Mouse (Mus musculus) fibroblast of lung, adult 2 months (primary cell): ENCODE data around the gene Als2.

Experiments
- DNase-seq: peaks from one replicate; pipeline ENCODE4 v3.0.0-alpha.2; 2011; ENCODE audit warnings: low read depth

Gene Als2

DNA sequence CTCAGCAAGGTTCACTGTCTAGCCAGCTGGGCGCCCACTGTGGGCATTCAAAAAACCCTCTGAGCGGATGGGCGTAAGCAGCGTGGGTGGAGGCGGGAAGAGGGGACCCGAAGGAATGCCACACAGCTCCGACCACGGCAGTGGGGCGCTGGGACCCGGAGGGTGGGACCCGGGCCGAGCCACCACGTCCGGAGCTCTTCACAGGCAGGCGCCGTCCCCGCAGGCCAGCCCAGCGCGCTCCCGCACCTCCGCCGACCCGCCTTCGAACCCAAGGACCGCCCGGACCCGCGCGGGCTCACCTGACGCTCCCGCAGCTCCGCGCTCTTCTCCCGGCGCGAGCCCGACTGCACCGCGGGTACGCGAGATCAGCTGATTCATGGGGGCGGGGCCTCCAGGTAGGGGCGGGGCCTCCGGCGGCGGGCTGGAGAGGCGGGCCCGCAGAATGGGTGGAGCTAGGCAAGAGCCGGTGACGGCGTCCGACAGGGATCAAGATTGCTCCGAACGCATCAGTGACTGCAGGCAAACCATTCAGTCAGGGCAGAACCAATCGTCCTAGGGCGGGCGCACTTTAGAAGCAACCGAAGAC, at the start of gene Als2:
Gene Als2, minus strand, starts transcription at position 376 of the 586 bp plus-strand sequence.
- DNase-seq, result peak; percentile 90

GRCm38 (mm10) chr1:59286316-59286850, 49.4 kb upstream of the Als2 start:
- DNase-seq, result no peak

- no peak for DNase-seq
Observed at GRCm38 (mm10) chr1:59285880-59286279, 48.8 kb upstream of the Als2 start.

DNA sequence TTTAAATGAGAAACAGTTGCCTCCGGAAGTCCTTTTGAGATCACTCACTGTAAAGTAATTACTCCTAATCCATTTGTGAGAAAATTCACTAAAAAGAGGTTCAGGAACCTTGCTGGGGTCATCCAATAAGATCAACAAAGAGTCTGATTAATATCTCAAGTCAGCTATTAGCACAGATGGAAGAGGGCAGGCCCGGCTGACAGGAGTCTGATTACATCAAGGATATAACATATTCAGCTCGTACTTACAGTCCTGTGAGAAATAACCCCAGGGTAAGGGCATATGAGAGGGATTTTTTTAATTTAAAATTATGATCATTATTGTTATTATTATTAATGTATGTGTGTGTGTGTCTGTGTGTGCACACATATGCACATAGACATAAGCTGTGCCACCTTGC, 35.2 kb upstream of the Als2 start:
- no peak for DNase-seq

DNA sequence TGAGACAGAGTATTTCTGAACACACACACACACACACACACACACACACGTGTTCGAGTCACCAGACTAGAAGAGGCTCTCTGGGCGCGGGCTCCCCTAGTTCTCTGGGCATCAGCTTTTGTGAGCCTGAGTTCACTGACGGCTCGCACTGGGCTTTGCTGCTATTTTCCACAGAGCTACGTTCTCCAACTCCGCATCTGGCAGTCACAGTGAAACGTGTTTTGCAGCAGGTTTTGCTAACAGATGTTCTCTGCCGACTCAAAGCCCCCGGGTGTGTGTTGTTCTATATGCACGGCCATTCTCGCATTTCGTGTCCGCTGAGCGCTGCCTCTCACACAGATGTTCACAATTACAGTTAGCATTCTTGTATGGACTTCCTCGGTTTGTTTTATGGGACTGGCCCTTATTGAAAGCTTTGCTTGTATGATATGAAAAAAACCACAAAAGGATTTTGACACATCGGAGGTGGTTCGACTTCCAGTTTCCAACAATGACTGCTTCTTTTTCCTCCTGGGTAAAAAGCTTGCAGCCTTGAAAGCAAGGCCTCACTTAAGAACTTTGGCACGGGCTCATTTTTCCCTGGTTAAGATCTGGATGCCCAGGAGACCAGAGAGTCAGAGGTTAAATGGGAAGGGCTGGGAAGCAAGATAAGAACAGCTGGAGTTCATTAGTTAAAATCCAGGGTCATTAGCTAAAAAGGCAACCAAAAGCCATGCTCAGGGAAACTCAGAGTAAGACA, 33.1 kb upstream of the Als2 start:
- peak; percentile 73 for DNase-seq

DNA sequence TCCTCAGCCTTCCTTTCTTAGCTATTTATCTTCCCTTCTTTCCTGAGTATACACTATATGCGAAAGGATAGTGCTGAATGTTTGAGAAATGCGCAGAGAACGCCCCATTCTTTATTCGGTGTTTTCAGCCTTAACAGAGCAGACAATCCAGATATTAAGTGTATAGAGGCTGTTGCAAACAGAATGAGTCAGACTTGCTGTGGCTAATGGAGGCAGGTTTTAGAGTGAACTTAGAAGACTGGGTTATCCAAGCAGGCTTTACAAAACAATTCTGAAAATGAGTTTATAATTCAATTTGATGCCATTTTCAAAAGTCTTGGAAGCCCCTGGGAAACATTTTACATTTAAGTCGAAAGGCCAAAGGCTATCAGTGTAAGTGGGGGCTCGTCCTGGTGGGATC, 32.4 kb upstream of the Als2 start:
- no peak for DNase-seq

DNA sequence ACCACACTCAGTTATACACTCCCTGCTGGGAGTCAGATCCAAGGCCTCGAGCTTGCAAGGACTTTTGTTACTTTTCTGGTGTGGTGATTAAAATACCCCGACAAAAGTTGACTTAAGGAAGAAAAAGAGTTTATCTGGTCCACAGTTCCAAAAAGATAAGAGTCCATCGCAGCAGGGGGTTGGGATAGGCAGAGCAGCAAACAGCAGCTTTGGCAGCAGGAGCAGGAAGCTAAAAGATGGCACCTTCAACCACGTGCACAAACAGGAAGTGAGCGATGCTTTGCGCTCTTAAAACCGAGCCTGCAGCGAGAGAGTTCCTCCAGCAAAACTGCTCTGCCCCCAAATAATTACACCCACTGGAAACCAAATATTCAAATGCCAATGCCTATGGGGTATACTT, 31.9 kb upstream of the Als2 start:
- DNase-seq, result no peak

DNA sequence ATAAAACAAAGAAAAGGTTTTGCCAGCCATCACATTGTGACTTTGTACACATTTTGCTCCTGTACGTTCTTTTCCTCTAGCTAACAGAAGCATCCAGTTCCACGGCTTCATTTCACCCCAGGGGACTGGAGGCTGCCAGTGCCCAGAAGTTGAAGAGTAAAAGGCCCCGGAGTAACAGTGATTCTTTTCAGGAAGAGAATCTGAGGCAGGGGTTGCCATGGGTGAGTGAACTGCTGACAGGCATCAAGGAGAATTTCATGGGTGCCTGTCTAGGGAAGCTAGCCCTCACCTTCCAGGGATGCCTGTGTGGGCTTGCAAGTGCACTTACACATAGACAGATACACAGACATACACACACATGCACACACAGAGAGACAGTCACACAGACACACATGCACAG, 20.7 kb upstream of the Als2 start:
- DNase-seq, result no peak

GRCm38 (mm10) chr1:59256751-59257231, 19.8 kb upstream of the Als2 start, which contains the start of gene Cdk15:
Cdk15 (plus strand) TSS chr1:59256906.
- peak; percentile 70 for DNase-seq

DNA sequence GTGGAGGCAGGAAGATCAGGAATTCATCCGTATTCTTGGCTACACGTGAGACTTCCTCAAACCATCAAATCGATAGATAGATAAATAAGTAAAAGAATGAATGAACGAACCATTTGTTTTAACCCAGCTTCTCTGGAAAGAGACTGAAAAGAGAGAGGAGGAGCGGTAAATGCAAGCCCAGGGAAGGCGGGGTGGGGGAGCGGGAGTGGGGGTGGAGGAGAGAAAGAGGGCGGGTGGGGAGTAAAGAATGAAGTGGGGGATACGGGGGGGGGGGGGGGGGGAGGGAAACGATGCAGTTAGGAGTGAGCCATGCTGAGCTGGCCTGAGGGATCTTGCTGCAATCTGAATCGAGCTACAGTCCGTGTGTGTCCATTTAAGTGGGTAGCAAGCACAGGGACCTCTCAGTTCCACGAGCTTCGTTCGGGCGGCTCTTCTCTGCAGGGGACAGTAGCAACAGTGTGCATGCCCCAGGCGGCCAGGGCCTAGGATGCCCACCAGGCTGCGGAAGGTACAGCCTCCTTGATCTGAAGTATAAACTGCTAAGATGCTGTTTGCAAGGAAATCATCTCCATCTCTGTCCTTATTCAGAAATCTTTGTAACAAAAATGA, 16.4 kb upstream of the Als2 start:
- DNase-seq, result no peak

DNA sequence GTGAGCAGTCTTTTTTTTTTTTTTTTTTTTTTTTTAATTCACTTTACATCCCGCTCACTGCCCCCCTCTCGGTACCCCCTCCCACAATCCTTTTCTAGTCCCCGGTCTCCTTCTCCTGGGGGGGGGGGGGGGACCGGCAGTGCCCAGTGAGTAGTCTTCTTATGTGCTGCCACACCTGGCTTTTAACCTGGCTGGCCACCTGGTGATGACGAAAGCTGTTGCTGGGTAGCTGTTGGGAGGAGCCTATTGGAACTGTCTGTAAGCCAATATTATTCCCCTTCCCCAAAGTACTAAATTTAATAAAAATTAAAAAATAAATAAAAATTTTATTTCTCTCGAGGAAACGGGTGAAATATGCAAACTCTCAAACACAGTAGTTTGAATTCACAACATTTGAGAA, 15.7 kb upstream of the Als2 start:
- DNase-seq, result no peak

DNA sequence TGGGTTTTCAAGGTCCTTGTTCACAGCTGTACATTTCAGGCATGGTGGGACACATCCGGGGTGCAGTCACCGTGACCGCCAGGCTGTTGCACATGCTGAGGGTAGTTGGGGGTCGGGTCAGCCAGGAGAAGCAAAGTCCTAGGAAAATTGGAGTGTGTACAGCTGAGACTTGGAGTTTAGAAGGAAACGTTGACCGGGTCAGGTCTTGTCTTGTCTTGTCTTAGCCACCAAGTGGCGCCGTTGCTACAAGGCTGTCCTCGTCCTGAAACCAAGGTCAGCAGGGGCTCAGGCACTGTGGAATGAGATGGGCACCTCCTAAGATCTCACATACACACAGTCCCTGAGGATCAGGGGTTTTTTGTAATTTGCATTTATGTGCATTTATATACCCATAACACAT, 10.6 kb upstream of the Als2 start:
- DNase-seq, result no peak

DNA sequence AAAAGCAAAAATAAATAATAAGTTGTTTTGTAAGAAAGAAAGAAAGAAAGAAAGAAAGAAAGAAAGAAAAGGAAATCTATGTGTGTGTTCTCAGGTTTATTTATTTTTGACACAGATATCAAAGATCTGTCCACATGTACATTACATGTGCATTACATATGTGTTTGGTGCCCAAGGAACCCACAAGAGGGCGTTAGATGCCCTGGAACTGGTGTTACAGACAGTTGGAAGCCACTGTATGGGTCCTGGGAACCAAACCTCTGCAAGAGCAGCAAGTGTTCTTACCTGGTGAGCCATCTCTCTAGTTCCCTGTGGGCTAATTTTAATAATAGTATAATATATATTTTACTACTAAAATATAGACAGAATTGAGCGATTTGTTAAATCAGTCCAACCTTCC, 6.7 kb upstream of the Als2 start:
- no peak for DNase-seq

DNA sequence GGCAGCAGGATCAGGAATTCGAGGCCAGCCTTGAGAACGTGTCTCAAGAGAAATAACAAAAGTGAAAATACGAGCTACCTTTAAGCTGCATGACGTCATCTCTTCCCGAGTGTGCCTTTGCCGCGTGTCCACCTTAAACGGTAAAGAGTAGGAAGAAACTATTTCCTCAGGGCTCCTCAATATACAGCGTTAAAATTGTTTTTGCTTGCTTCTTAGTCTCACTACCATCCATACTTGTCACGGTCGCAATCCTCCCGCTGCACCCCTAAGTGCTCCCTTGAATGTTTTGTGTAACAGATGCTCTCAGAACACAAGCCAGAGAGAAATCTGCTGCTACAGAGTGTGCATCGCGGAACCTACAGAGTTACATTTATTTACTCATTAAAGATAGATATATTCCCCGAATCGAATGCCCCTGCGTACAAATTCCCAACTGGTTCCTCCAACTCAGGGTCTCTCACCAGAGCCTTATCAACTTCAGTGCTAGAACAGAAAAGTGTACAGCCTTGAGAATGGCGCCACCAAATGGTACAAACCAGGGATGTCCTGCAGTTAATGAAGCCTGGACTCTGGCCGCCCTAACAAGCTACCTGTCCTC, 682 bp upstream of the Als2 start:
- DNase-seq, result peak; percentile 46

DNA sequence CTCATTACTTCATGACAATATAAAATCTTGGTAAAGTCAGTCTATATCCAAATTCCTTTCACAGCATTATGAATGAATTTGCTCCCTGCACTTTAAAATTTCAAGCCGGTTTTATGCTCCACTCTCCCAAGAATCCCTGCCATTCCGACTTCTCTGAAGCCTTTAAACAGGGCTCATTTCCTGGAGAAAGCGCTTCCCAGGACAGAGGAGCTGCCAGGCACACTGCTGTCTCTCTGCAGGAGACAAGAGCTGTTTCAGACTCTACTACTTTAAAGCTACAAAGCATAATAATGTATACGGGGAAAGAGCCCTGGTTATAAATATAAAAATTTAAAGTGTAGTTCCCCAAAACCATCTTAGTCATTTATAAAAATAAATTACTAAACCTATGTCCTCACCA, 7.8 kb downstream of the Als2 start:
- no peak for DNase-seq

GRCm38 (mm10) chr1:59228552-59228951, 8.5 kb downstream of the Als2 start:
- DNase-seq, result no peak

DNA sequence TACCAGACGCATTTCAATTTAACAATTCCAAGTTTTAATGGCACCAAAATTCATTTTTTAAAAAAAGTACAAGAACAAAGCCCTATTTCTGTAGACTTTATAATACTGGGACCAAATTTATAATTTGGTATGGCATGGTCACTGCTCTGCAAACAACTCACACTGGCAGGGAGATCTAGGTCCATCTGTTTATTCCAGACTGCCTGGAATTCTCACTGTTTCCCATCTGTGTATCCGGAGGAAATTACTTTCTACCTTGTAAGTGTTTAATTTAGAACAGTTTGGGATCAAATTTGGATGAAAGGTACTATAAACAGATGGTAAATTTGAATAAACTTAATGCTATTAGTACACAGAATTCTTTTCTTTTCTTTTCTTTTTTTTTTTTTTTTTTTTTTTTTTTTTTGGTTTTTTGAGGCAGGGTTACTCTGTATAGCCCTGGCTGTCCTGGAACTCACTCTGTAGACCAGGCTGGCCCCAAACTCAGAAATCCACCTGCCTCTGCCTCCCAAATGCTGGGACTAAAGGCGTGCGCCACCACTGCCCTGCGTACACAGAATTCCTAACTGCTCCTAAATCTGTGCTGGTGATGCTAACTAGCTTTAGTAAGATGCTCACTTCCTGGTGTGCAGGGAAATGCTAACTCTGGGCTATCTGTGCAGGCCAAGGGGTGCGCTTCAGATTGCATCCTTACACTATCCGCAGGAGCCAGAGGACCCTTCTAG, 14.8 kb downstream of the Als2 start:
- no peak for DNase-seq

GRCm38 (mm10) chr1:59221591-59221990, 15.4 kb downstream of the Als2 start:
- DNase-seq, result no peak

- DNase-seq, result no peak
Observed at GRCm38 (mm10) chr1:59220371-59220770, 16.7 kb downstream of the Als2 start.

- DNase-seq, result no peak
Observed at GRCm38 (mm10) chr1:59215446-59215845, 21.6 kb downstream of the Als2 start.

GRCm38 (mm10) chr1:59212951-59213350, 24.1 kb downstream of the Als2 start:
- DNase-seq, result no peak
